ENCODE assay signal across 7 mouse cellular contexts in the genomic region with DNA sequence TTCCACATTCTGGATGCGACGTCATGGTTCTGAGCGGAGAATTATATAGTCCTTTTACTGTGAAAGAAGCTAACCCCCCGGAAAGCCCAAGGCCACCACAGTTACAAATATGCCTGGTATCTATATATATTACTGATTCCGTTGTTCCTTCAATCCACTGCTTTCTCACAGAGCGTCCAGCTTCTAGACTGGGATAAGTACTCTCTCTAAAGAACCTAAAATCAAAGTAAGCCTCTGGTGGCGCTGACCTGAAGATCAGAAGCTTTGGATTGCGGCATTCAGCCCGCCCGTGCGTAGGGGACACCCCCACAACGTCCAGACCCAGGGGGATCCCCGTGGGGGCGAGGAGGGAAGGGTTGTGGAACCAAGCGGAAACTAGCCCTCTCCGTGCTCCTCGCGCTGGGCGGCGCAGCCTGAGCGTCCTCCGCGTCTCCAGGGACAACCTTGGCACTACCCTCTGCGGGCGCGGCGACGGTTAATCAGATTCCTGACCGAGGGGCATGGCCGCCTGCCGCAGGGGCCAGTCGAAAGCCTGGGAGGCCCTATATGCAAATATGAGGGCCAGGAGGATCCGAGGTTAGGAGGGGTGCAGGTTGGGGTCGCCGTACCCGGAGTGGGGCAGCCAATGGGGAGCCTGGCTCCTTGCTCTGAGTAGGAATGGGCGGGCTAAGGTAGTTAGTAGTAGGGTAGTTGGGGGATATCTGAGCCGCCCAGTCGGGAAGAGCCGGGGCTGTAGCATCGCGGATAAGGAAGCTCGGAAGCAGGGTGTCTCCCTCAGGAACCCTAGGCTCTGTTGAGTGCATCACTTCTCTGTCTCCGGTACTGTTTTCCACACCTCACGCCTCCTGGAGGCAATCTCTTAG. TPM values are rescaled to one million over a fixed set of nuclear protein-coding genes. Genes with fewer than 3 reads are reported as not detected.
DNase-seq lines count a peak whose midpoint lies in the region; ATAC-seq and TF ChIP-seq lines count a peak whose summit lies in the region.

No protein-coding gene starts in this region.

- H3K4me2 ChIP-seq in intestine, embryonic 14.5 days (ENCODE audit: low read length) = peak overlapping the region; percentile 83
- H3K4me2 ChIP-seq in liver, postnatal 0 days (ENCODE audit: low read depth, low read length) = peak overlapping the region; percentile 59

- in situ Hi-C loops in ES-E14 (cut with MboI; ENCODE audit: low sequenced_read_pairs in 2 of 2, unreplicated experiment in 2 of 2) = no loop called here

- H3K4me3 ChIP-seq in C2C12 (ENCODE audit: insufficient read depth, poor library complexity, severe bottlenecking) = peak overlapping the region; percentile 15
- H3K4me3 ChIP-seq in ES-E14 (ENCODE audit: insufficient read depth in 1 of 2, low read depth in 1 of 2, low read length in 2 of 2, poor library complexity in 1 of 2, severe bottlenecking in 1 of 2) = peak overlapping the region; percentile 52 to 67
- H3K4me3 ChIP-seq in forebrain, embryonic 10.5 days = peak overlapping the region; percentile 54
- H3K4me3 ChIP-seq in intestine, embryonic 14.5 days (ENCODE audit: low read depth, low read length) = peak overlapping the region; percentile 36
- peak overlapping the region; percentile 26 for H3K4me3 ChIP-seq in liver, postnatal 0 days (ENCODE audit: low read depth, low read length)

- WGBS in forebrain, embryonic 10.5 days = 3% methylated on average over 45 of the region's 45 CpGs
- 3% methylated on average over 45 of the region's 45 CpGs for WGBS in intestine, embryonic 14.5 days
- WGBS in liver, postnatal 0 days (ENCODE audit: insufficient replicate concordance) = 4% methylated on average over 45 of the region's 45 CpGs

- peaks cover 5 to 6% of the 10 kb centered on the region in 2 experiments; a peak in 3 of 4 replicates for H3K4me1 ChIP-seq in ES-E14 (ENCODE audit: control insufficient read depth in 2 of 2, insufficient read depth in 2 of 2, low read length in 2 of 2, poor library complexity in 1 of 2)
- H3K4me1 ChIP-seq in forebrain, embryonic 10.5 days = peaks cover 12% of the 10 kb centered on the region
- H3K4me1 ChIP-seq in intestine, embryonic 14.5 days (replicated peaks; ENCODE audit: control insufficient read depth, insufficient read depth, low read length) = peaks cover 9% of the 10 kb centered on the region; the same call in 1 of the 2 replicates
- peaks cover 5% of the 10 kb centered on the region; the same call in 1 of the 2 replicates for H3K4me1 ChIP-seq in liver, postnatal 0 days (ENCODE audit: insufficient read depth)

- H3ac ChIP-seq in C2C12 (ENCODE audit: control insufficient read depth, insufficient read length, low read depth) = peak overlapping the region; percentile 80

- H3K9ac ChIP-seq in ES-E14 (ENCODE audit: insufficient read depth, low read depth, low read length, poor library complexity, severe bottlenecking) = peak overlapping the region; percentile 33
- 0 out of 2 replicates have a peak overlapping the region, but pooled peaks have one; percentile 20 for H3K9ac ChIP-seq in intestine, embryonic 14.5 days (ENCODE audit: low read length)
- no peak overlapping the region for H3K9ac ChIP-seq in liver, postnatal 0 days (replicated peaks)

- no peaks in the 10 kb centered on the region for H3K9me3 ChIP-seq in ES-E14 (ENCODE audit: control insufficient read depth, insufficient read depth, low read depth, low read length)
- no peaks in the 10 kb centered on the region for H3K9me3 ChIP-seq in forebrain, embryonic 10.5 days
- H3K9me3 ChIP-seq in intestine, embryonic 14.5 days (ENCODE audit: control insufficient read depth, low read length) = no peaks in the 10 kb centered on the region
- H3K9me3 ChIP-seq in liver, postnatal 0 days (ENCODE audit: low read length) = no peaks in the 10 kb centered on the region

- H3K27ac ChIP-seq in ES-E14 (ENCODE audit: insufficient read depth, low read depth, low read length, poor library complexity, severe bottlenecking) = no peak overlapping the region
- no peak overlapping the region for H3K27ac ChIP-seq in forebrain, embryonic 10.5 days
- H3K27ac ChIP-seq in intestine, embryonic 14.5 days (ENCODE audit: low read depth) = no peak overlapping the region
- no peak overlapping the region for H3K27ac ChIP-seq in liver, postnatal 0 days (ENCODE audit: low read depth)

- TF ChIP-seq EP300 in liver, postnatal 0 days (IDR thresholded peaks at IDR 0.05; ENCODE audit: low read depth) = no peak

- no peak for TF ChIP-seq CTCF in C2C12 (IDR thresholded peaks at IDR 0.05; ENCODE audit: control insufficient read depth, insufficient read depth, insufficient read length)
- no peak for TF ChIP-seq CTCF in liver, postnatal 0 days (IDR thresholded peaks at IDR 0.05; ENCODE audit: low read depth)

- ATAC-seq in intestine, embryonic 14.5 days (replicated peaks; ENCODE audit: low FRiP score, low TSS enrichment, low read depth) = peak; percentile 62
- ATAC-seq in liver, postnatal 0 days = no peak
- no peak for ATAC-seq in CD4-positive, CD25-positive, alpha-beta regulatory T cell, adult 4 months

- no peaks in the 10 kb centered on the region for H3K79me3 ChIP-seq in C2C12 (ENCODE audit: low read depth)

- no peaks in the 10 kb centered on the region for H3K79me2 ChIP-seq in C2C12 (ENCODE audit: control insufficient read depth, insufficient read depth)

- no peaks in the 10 kb centered on the region for H3K27me3 ChIP-seq in C2C12 (ENCODE audit: control insufficient read depth, insufficient read depth, insufficient read length)
- H3K27me3 ChIP-seq in forebrain, embryonic 10.5 days (ENCODE audit: poor library complexity, severe bottlenecking) = peaks cover 61% of the 10 kb centered on the region
- H3K27me3 ChIP-seq in intestine, embryonic 14.5 days (replicated peaks; ENCODE audit: control insufficient read depth, insufficient read depth, low read length) = peaks cover 36% of the 10 kb centered on the region
- H3K27me3 ChIP-seq in liver, postnatal 0 days (ENCODE audit: insufficient read depth, low read length) = peaks cover 38% of the 10 kb centered on the region

- no peak for DNase-seq in ES-E14 (ENCODE audit: low read depth, low spot score)
- DNase-seq in forebrain, embryonic 10.5 days (ENCODE audit: extremely low spot score, low spot score) = peak; percentile 47
- DNase-seq in intestine, embryonic 14.5 days (ENCODE audit: low spot score) = peak; percentile 75
- DNase-seq in liver, postnatal 0 days = peak; percentile 28
- DNase-seq in ovary, postnatal 36 days (ENCODE audit: low spot score) = peak; percentile 63

- no peaks in the 10 kb centered on the region for H3K36me3 ChIP-seq in C2C12 (ENCODE audit: control insufficient read depth, insufficient read depth)
- H3K36me3 ChIP-seq in ES-E14 (ENCODE audit: control insufficient read depth, insufficient read depth, low read length, poor library complexity, severe bottlenecking) = no peaks in the 10 kb centered on the region
- H3K36me3 ChIP-seq in forebrain, embryonic 10.5 days (replicated peaks) = no peaks in the 10 kb centered on the region
- no peaks in the 10 kb centered on the region for H3K36me3 ChIP-seq in intestine, embryonic 14.5 days (ENCODE audit: control insufficient read depth, insufficient read depth, low read length)
- no peaks in the 10 kb centered on the region for H3K36me3 ChIP-seq in liver, postnatal 0 days (replicated peaks; ENCODE audit: insufficient read depth, low read length)

TF ChIP-seq in C2C12, 6 proteins besides CTCF, POLR2A, EP300 and RAD21 (continues in another document):
- TF ChIP-seq MAX (IDR thresholded peaks at IDR 0.05) (no peak), MYOD1 (IDR thresholded peaks at IDR 0.05; ENCODE audit: control insufficient read depth, insufficient read length, low read depth) (no peak), FOSL1 (IDR thresholded peaks at IDR 0.05; ENCODE audit: insufficient read depth, low read length, poor library complexity, severe bottlenecking) (no peak)

TF ChIP-seq in ES-E14, 5 proteins besides CTCF, POLR2A, EP300 and RAD21 (continues in another document):
- TF ChIP-seq ZNF384 (IDR thresholded peaks at IDR 0.05; ENCODE audit: low read depth, low read length) = no peak
- no peak for TF ChIP-seq HCFC1 (IDR thresholded peaks at IDR 0.05; ENCODE audit: borderline replicate concordance, insufficient read depth, low read length)
- no peak for TF ChIP-seq ZC3H11A (IDR thresholded peaks at IDR 0.05; ENCODE audit: borderline replicate concordance, low read depth, low read length)
- no peak for TF ChIP-seq MAFK (IDR thresholded peaks at IDR 0.05; ENCODE audit: insufficient read depth, low read depth, low read length)

RNA-seq across cellular contexts. Expression of gene Ttll6, which starts 9.3 kb away (rescaled TPM):
- polyA plus RNA-seq in C2C12 (2012; fragmentation: generic; extraction: Trizol) = 0.01 TPM
- 5.0 and 5.4 TPM in 2 replicates for total RNA-seq in ES-E14 (2012; rRNA removed)
- not detected in 2 replicates for polyA plus RNA-seq in forebrain, embryonic 10.5 days (2016; fragmentation: Nextera tagmentation; extraction: Ambion mirVana)
- polyA plus RNA-seq in intestine, embryonic 14.5 days (2014; fragmentation: Nextera tagmentation; extraction: Ambion mirVana) = 0.15 and 0.22 TPM in 2 replicates
- polyA plus RNA-seq in liver, postnatal 0 days (2015; fragmentation: Nextera tagmentation; extraction: Ambion mirVana) = not detected in 2 replicates
- not detected for polyA plus RNA-seq in CD4-positive, CD25-positive, alpha-beta regulatory T cell, adult 4 months (2017; shearing (Covaris generic))

RNA-seq across cellular contexts. Expression of gene Calcoco2, which starts 12.5 kb away (rescaled TPM):
- 0.02 TPM for polyA plus RNA-seq in C2C12 (2012; fragmentation: generic; extraction: Trizol)
- 23.3 and 160 TPM in 2 replicates for total RNA-seq in ES-E14 (2012; rRNA removed)
- polyA plus RNA-seq in forebrain, embryonic 10.5 days (2016; fragmentation: Nextera tagmentation; extraction: Ambion mirVana) = not detected in 2 replicates
- 0.11 TPM in 1 of 2 replicates, not detected in the other for polyA plus RNA-seq in intestine, embryonic 14.5 days (2014; fragmentation: Nextera tagmentation; extraction: Ambion mirVana)
- polyA plus RNA-seq in liver, postnatal 0 days (2015; fragmentation: Nextera tagmentation; extraction: Ambion mirVana) = not detected in 2 replicates
- polyA plus RNA-seq in CD4-positive, CD25-positive, alpha-beta regulatory T cell, adult 4 months (2017; shearing (Covaris generic)) = not detected

RNA-seq across cellular contexts. Expression of gene Atp5g1, which starts 48.8 kb away (rescaled TPM):
- 857 TPM for polyA plus RNA-seq in C2C12 (2012; fragmentation: generic; extraction: Trizol)
- 726 and 963 TPM in 2 replicates for total RNA-seq in ES-E14 (2012; rRNA removed)
- polyA plus RNA-seq in forebrain, embryonic 10.5 days (2016; fragmentation: Nextera tagmentation; extraction: Ambion mirVana) = 557 and 584 TPM in 2 replicates
- polyA plus RNA-seq in intestine, embryonic 14.5 days (2014; fragmentation: Nextera tagmentation; extraction: Ambion mirVana) = 943 and 1,086 TPM in 2 replicates
- polyA plus RNA-seq in liver, postnatal 0 days (2015; fragmentation: Nextera tagmentation; extraction: Ambion mirVana) = 781 and 849 TPM in 2 replicates
- polyA plus RNA-seq in CD4-positive, CD25-positive, alpha-beta regulatory T cell, adult 4 months (2017; shearing (Covaris generic)) = 100 to 1,000 TPM; 289 to 328 TPM

RNA-seq across cellular contexts. Expression of gene Ube2z, which starts 59.1 kb away (rescaled TPM):
- polyA plus RNA-seq in C2C12 (2012; fragmentation: generic; extraction: Trizol) = 73.0 TPM
- 42.5 and 75.9 TPM in 2 replicates for total RNA-seq in ES-E14 (2012; rRNA removed)
- 27.5 TPM in 2 replicates for polyA plus RNA-seq in forebrain, embryonic 10.5 days (2016; fragmentation: Nextera tagmentation; extraction: Ambion mirVana)
- 33.5 and 33.9 TPM in 2 replicates for polyA plus RNA-seq in intestine, embryonic 14.5 days (2014; fragmentation: Nextera tagmentation; extraction: Ambion mirVana)
- 11.5 and 12.3 TPM in 2 replicates for polyA plus RNA-seq in liver, postnatal 0 days (2015; fragmentation: Nextera tagmentation; extraction: Ambion mirVana)
- polyA plus RNA-seq in CD4-positive, CD25-positive, alpha-beta regulatory T cell, adult 4 months (2017; shearing (Covaris generic)) = 10 to 100 TPM in 1 of 2 experiments, 1 to 10 TPM in 1; 7.9 to 10.0 TPM
